Mouse (Mus musculus): ENCODE results near the gene Tmem100.

GRCm38 (mm10) chr11:90003386-90003785 is 26.8 kb upstream of the Tmem100 start:
- TF ChIP-seq CTCF (IDR thresholded peaks at IDR 0.05; ENCODE audit: low read depth, low read length) (no peak), POLR2A (IDR thresholded peaks at IDR 0.05; ENCODE audit: borderline replicate concordance, low read depth, low read length) (no peak)

All from bone marrow macrophage, adult 2 months (primary cell).